Mouse (Mus musculus) brain, embryonic 14.5 days (tissue): ENCODE results near the gene Cecr2. TPM values are rescaled to one million over a fixed set of nuclear protein-coding genes. Genes with fewer than 3 reads are reported as not detected.
A peak's percentile ranks its signal among the peaks of the same experiment; 100 is the strongest.

Experiments
- DNase-seq: peaks from one replicate; pipeline ENCODE4 v3.0.0-alpha.2; 2011; ENCODE audit warnings: low read depth
- CTCF ChIP-seq: fragments of 200-500 bp; IDR thresholded peaks from 2 replicates; pipeline ENCODE4 v1.5.1; 2012; ENCODE audit warnings: inconsistent platforms, mild to moderate bottlenecking, moderate library complexity, borderline replicate concordance; ENCODE audit not compliant: insufficient read depth, insufficient read length; ENCODE audit errors: extremely low read depth
- POLR2A ChIP-seq: fragments of 200-500 bp; IDR thresholded peaks from 2 replicates; pipeline ENCODE4 v1.6.1; 2012; ENCODE audit warnings: mild to moderate bottlenecking, inconsistent platforms, borderline replicate concordance; ENCODE audit not compliant: poor library complexity, insufficient read depth, insufficient read length, severe bottlenecking; ENCODE audit errors: extremely low read depth
- polyA plus RNA-seq: library from polyadenylated mRNA; depleted of rRNA; stranded (reverse); fragments of >200 nt; gene quantifications from 2 replicates; pipeline ENCODE4 v1.2.3, GENCODE M21; 2012

Gene Cecr2
- polyA plus RNA-seq, 1 experiment: 9.3 TPM

DNA sequence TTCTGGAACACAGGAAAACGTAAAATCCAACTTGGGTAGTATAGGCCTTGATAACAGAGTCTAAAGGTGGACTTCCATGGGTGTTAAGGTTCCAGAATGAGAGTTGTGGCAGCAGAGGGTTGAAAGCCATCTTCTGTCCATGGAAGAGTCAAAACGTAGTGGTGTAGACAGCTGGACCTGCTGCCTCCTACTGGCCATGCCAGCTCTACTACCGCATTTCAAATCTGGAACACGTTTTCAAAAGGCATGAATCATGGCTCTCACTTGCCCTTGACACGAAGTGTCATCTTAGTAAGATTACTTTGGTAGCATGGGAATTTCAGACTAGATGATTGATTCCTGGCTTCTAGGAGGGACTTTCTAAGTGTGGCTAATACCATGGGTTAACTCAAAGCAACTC is 8.0 kb downstream of the Cecr2 start:
- no peak for DNase-seq
- TF ChIP-seq CTCF (peak; percentile 29; the same call in 1 of the 2 replicates), POLR2A (no peak)

GRCm38 (mm10) chr6:120674881-120675280 is 8.7 kb downstream of the Cecr2 start:
- TF ChIP-seq CTCF: peak; percentile 21; the same call in 1 of the 2 replicates
- no peak for TF ChIP-seq POLR2A
- DNase-seq: no peak

DNA sequence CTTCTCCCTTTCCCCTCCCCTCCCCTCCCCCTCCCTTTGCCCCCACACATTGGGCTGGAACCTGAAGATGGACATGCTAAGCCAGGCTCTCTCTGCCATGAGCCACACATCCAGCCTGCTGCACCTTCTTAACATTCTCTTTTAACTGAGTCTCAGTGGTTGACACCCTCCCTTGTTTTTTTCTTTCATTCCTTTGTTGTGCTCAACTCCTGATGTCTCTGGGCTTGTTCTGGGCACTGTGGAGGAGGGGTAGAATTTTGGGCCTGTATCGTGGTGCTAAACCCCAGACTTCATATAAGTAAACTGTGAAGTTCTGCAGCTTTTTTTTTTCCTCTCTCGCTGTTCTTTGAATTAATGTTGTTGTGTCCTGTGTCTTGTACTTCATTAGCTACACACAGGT is 9.8 kb downstream of the Cecr2 start:
- no peak for DNase-seq
- no peak for TF ChIP-seq POLR2A
- TF ChIP-seq CTCF: no peak

- DNase-seq: no peak
- no peak for TF ChIP-seq CTCF
- no peak for TF ChIP-seq POLR2A
Observed at GRCm38 (mm10) chr6:120683351-120683750, 17.2 kb downstream of the Cecr2 start.

DNA sequence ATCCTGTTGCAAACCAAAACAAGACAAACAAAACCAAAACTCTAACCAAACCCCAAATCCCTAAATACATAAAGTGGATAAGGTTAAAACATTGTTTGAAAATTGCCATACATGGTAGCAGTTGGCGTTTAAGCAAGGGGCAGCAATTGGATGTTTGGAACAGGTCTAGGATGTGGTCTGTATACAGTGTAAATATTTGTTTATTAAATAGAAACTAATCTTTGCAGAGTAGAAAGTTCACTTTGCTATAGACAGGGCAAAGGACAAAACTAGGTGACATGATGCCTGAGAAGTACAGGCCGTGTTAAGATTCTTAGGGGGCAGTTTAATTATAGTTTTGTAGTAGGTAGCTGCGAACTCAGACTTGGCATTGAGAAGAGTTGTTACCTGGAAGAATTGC is 18.6 kb downstream of the Cecr2 start:
- TF ChIP-seq POLR2A (no peak), CTCF (no peak)

DNA sequence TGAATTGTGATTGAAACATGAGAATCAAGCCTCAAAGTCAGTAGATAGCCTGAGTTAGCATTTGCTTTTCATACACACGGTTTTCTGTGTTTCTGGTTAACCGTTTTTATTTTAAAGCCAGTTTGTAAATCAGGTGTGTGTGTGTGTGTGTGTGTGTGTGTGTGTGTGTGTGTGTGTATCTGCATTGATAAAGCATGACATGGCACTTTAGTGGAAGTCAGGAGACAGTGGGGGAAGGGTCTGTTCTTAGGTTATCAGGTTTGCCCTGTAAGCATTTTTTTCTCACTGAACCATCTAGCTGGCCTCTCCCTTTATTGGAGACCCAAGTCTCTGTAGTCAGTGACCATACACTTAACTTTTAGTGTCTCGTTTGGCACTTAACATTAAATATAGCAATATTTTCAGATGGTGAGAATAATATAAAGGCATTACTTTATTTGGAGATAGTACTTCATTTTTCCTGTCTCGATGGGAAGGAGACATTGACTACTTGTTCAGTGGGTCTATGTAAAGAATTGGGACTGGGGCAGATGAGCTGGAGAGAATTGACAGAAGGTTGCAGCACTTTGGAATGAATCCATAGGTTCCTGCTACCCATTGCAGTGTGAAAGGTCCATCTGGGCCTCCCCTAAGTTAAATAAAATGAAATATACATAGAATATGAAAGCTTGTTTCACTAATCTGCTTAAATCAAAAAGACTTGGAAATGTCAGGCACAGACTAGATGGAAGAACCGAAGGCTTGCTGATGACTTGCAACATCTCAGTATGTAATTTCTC is 20.9 kb downstream of the Cecr2 start:
- TF ChIP-seq CTCF (no peak), POLR2A (no peak)

More for the DNA sequence above, 18.6 kb downstream of the Cecr2 start:
- no peak for DNase-seq

DNA sequence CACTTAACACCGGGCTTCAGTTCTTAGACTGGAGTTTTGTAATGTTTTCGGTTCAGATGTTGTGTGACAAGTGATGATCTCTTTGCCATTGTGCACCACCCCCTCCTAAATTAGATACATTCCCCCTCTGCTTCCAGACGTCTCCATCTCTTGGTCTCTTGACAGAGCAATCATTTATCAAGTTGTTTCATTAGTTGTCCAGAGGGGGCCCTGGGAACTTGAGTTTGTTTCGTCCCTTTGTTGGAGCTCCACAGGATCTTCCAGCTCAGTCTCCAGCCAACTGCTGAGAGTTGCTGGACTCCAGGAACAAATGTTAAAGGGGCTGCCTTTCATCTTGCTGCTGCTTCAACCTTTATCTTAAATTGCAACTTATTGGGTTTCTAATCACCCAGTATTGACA is 34.1 kb downstream of the Cecr2 start:
- peak; percentile 37 for DNase-seq
- TF ChIP-seq POLR2A (no peak), CTCF (no peak)

More for the DNA sequence above, 20.9 kb downstream of the Cecr2 start:
- no peak for DNase-seq

DNA sequence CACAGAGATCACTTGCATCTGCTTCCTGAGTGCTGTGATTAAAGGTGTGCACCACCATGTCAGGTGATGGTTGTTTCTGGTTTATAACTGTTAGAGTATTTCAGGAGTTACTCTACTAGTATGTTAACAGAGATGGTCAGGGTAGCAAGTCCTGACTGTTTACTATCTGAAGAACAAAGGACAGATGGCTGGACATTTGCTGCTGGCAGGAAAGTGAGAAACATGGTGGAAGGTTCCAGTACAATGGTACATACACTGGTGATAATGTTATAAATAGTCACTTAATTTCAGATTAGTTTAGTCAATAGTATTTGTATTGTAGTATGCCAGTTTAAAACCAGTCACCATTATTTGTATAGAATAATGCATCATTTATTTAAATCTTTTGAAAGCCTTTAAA is 38.2 kb downstream of the Cecr2 start:
- TF ChIP-seq POLR2A (no peak), CTCF (no peak)
- DNase-seq: no peak

- TF ChIP-seq POLR2A: no peak
- TF ChIP-seq CTCF: no peak
- DNase-seq: no peak
Observed at GRCm38 (mm10) chr6:120708759-120709158, 42.6 kb downstream of the Cecr2 start.

- DNase-seq: peak; percentile 30
- TF ChIP-seq CTCF (no peak), POLR2A (no peak)
Observed at GRCm38 (mm10) chr6:120714806-120715205, 48.6 kb downstream of the Cecr2 start.

GRCm38 (mm10) chr6:120715227-120715626 is 49.1 kb downstream of the Cecr2 start:
- no peak for DNase-seq
- TF ChIP-seq CTCF: peak; percentile 20; the same call in 1 of the 2 replicates
- TF ChIP-seq POLR2A: no peak

DNA sequence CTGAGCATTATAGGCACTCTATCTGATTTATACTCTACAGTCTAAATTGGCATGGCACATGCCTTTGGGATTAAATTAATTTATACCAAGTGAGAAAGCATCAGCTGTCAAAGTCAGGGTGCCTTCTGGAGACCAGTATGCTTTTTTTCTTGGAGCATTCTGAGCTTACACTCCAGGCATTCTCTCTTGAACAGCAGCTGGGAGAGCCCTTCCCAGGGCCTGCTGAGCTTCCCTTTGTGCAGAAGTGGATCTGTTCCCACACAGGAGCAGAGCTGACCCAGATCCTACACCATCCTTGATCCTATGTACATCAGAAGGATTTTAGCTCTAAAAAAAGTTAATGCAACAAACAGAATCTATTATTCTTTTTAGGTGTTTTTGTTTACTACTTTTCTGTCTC is 49.7 kb downstream of the Cecr2 start:
- no peak for TF ChIP-seq POLR2A
- TF ChIP-seq CTCF: no peak
- peak; percentile 84 for DNase-seq

DNA sequence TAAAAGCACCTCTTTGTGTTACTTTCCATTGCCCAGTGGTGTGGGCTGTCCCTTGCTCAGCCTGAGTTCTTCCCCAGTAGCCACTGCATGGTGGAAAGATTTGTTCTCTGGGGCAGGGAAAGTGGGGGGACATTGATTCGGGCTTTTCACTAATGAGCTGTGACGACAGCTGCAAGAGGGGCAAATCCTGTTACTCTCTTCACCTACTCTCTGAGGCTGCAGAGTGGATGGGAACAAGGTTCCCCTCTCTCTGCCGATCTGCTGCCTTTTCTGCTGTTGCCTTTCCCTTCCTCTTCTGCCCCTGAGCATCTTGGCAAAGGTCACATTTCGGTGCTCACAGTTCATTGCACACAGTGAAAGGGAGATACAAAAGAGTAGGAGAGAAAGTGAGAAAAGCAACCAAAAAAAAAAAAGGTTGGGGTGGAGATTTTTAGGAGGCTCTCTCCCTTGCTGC is 50.4 kb downstream of the Cecr2 start:
- no peak for TF ChIP-seq CTCF
- no peak for TF ChIP-seq POLR2A
- DNase-seq: peak; percentile 74

DNA sequence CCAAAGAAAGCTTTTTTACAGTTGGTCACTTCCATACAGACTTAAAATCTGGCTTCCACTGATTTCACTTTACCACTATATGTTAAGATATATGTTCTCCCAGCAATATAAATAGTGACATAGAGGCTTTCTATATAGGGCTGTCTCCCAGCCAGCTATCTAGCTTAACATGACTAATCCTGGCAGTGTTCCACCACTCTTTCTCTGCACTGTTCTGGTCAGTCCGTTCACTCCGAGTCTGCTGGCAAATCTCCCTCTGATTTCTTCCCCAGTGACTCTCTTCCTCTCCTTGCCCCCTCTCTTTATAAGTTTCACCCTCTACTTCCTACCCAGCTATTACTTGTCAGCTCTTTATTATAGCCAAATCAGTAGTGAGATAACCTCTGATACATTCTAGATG is 59.8 kb downstream of the Cecr2 start:
- no peak for TF ChIP-seq CTCF
- no peak for TF ChIP-seq POLR2A
- DNase-seq: peak; percentile 16

- DNase-seq: no peak
- TF ChIP-seq POLR2A: no peak
- no peak for TF ChIP-seq CTCF
Observed at GRCm38 (mm10) chr6:120736011-120736410, 69.8 kb downstream of the Cecr2 start.

- peak; percentile 86 for DNase-seq
Observed at GRCm38 (mm10) chr6:120736566-120736965, 70.4 kb downstream of the Cecr2 start.

More at GRCm38 (mm10) chr6:120736566-120736965, 70.4 kb downstream of the Cecr2 start:
- no peak for TF ChIP-seq POLR2A
- TF ChIP-seq CTCF: peak; percentile 60; the same call in 1 of the 2 replicates
